Mouse (Mus musculus) hindbrain, embryonic 11.5 days (tissue): ENCODE measurements around the gene Gm6020. TPM values are rescaled to one million over a fixed set of nuclear protein-coding genes. Genes with fewer than 3 reads are reported as not detected.
"Not testable (repeated sequence)": the region's sequence is repeated elsewhere in the genome, so short reads cannot be mapped to it uniquely, and the experiment has no call there.

Source experiments
- ATAC-seq: fragments of 200-750 bp; cut with Nextera tagmentation; 2 replicates; pipeline ENCODE4 v1.8.0; 2017; ENCODE audit warnings: mild to moderate bottlenecking, moderate TSS enrichment, moderate library complexity; ENCODE audit not compliant: low FRiP score
- DNase-seq: peaks from one replicate; pipeline ENCODE4 v3.0.0-alpha.2; 2015; ENCODE audit warnings: low spot score
- H3K27ac ChIP-seq: fragments of 300-500 bp; sonication (generic); 2 replicates; pipeline ENCODE4 v1.5.1; 2014; ENCODE audit warnings: mild to moderate bottlenecking, low read depth, low read length
- H3K27me3 ChIP-seq: fragments of 300-500 bp; sonication (generic); 2 replicates; pipeline ENCODE4 v1.6.1; 2014; ENCODE audit warnings: mild to moderate bottlenecking, low read length, moderate library complexity, mixed read lengths; ENCODE audit not compliant: control insufficient read depth, insufficient read depth
- H3K36me3 ChIP-seq: fragments of 300-500 bp; sonication (generic); 2 replicates; pipeline ENCODE4 v1.6.1; 2014; ENCODE audit warnings: mild to moderate bottlenecking, low read length, moderate library complexity, mixed read lengths; ENCODE audit not compliant: control insufficient read depth, insufficient read depth
- H3K4me1 ChIP-seq: fragments of 300-500 bp; sonication (generic); replicated peaks from 2 replicates; pipeline ENCODE4 v1.6.1; 2014; ENCODE audit warnings: low read length, mixed read lengths; ENCODE audit not compliant: control insufficient read depth, insufficient read depth
- H3K4me2 ChIP-seq: fragments of 300-500 bp; sonication (generic); replicated peaks from 2 replicates; pipeline ENCODE4 v1.6.1; 2014; ENCODE audit warnings: mild to moderate bottlenecking, low read depth, low read length
- H3K4me3 ChIP-seq: fragments of 300-500 bp; sonication (generic); 2 replicates; pipeline ENCODE4 v1.5.1; 2014; ENCODE audit warnings: low read depth, low read length
- H3K9ac ChIP-seq: fragments of 300-500 bp; sonication (generic); 2 replicates; pipeline ENCODE4 v1.6.1; 2014; ENCODE audit warnings: low read depth, low read length
- H3K9me3 ChIP-seq: fragments of 300-500 bp; sonication (generic); 2 replicates; pipeline ENCODE4 v1.6.1; 2016; ENCODE audit warnings: low read length; ENCODE audit not compliant: control insufficient read depth
- WGBS: fragments of 180-500 bp; shearing (Covaris S2); extraction: QIAGEN DNeasy Blood & Tissue Kit; methylation state at CpG from one replicate; pipeline ENCODE4 v1.1.7; 2014; 5-methylcytosine and 5-hydroxymethylcytosine counted together
- polyA plus RNA-seq: library from polyadenylated mRNA; unstranded; fragments of >200 nt; fragmentation: Nextera tagmentation; extraction: Ambion mirVana; gene quantifications from 2 replicates; pipeline ENCODE4 v1.2.1, GENCODE M21; 2014

The Gm6020 gene
- polyA plus RNA-seq, result not detected in 2 replicates

DNA sequence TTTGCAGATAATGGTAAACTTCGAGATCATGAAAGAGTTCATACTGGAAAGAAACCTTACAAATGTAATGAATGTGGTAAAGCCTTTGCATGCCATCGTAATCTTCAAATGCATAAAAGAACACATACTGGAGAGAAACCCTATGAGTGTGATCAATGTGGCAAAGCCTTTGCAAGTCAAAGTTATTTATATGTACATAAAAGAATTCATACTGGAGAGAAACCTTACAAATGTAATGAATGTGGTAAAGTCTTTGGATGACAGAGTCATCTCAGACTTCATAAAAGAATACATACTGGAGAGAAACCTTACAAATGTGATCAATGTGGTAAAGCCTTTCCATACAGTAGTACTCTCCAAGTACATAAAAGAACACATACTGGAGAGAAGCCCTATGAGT is at the start of gene Gm6020:
Gene Gm6020, plus strand, starts transcription at position 301 of the 400 bp plus-strand sequence.
- 81% methylated on average over 2 of the region's 2 CpGs for WGBS
- ATAC-seq, H3K9ac ChIP-seq: not testable (repeated sequence)

DNA sequence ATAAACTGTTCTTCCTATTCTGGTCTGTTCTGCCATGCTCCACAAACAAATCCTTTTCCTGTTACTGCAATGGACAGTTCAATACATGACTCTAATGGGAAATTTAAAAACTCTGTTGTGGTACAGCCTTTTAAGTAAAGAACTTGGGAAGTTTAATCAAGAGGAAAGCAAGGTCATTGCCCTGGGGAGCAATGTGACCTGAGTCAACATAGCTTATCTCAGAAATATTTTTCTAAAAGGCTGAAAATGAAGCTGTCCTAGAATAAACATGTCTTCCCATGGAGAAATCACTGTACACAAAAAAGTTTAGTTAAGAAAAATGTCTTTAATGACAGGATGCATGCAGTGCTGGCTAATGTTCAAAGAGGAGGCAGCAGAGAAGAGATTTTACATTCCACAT is 45.0 kb upstream of the Gm6020 start:
- H3K9me3 ChIP-seq, result no peaks in the 10 kb centered on the region

More for the DNA sequence above, at the start of gene Gm6020:
- H3K4me1 ChIP-seq, H3K36me3 ChIP-seq, H3K27ac ChIP-seq, H3K9me3 ChIP-seq, H3K4me2 ChIP-seq, H3K27me3 ChIP-seq, H3K4me3 ChIP-seq, DNase-seq: not testable (repeated sequence)

DNA sequence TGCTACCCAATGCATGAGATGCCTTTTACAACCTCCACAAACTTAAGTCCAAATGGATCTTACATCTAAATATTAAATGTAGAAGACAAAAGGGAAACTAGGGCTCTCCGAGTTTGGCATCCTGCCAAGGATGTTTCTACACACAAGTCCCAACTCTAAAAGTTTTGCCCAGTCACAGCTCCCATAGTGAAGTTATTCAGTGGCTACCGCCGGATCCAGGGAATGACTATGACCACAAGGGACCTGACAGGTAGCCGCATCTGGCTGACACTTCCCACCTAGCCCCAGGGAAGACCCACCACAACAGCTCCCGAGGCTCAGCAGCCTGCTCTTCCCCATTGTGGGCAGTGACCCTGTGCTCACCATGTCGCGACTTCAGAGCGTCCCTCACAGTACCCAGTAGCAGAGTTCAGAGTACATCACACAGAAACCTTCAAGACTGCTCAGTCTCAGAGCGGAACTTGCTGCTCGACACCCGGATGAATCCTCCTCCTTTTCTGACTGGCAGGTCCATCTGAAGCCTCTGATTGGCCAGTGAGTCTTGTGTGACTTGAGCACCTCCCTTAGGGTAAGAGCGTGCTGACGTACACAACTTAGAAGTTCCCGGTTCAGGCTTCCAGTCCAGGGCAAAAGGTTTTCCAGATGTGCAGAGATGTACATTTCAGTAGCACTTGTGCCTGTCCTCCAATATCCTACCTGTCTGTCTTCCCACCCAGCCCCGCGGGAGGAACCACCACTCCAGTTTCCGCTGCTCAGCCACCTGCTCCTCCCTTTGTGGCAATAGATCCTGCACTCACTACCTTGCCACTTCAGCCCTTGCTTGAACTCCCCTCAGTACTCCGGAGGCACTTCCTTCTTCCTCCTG is 43.1 kb upstream of the Gm6020 start, which contains the start of gene Zfp950:
Gene Zfp950, minus strand, starts transcription at position 499 of the 865 bp plus-strand sequence.
- Histone ChIP-seq H3K36me3 (no peaks in the 10 kb centered on the region), H3K4me2 (peak within 1 kb of the TSS; percentile 48), H3K4me1 (no peaks in the 10 kb centered on the region), H3K4me3 (peak within 1 kb of the TSS; percentile 65), H3K9ac (peak within 1 kb of the TSS; percentile 54), H3K9me3 (no peaks in the 10 kb centered on the region), H3K27me3 (no peaks in the 10 kb centered on the region), H3K27ac (no peak within 1 kb of the TSS)
- ATAC-seq (peak; percentile 100), DNase-seq (peak; percentile 78)
- WGBS, result 1% methylated on average over 18 of the region's 18 CpGs

More for the DNA sequence above, 45.0 kb upstream of the Gm6020 start:
- Histone ChIP-seq H3K27ac (no peak overlapping the region), H3K4me2 (no peak overlapping the region), H3K36me3 (no peaks in the 10 kb centered on the region), H3K9ac (no peak overlapping the region), H3K27me3 (no peaks in the 10 kb centered on the region), H3K4me1 (no peaks in the 10 kb centered on the region), H3K4me3 (no peak overlapping the region)
- ATAC-seq, result no peak
- DNase-seq, result no peak

DNA sequence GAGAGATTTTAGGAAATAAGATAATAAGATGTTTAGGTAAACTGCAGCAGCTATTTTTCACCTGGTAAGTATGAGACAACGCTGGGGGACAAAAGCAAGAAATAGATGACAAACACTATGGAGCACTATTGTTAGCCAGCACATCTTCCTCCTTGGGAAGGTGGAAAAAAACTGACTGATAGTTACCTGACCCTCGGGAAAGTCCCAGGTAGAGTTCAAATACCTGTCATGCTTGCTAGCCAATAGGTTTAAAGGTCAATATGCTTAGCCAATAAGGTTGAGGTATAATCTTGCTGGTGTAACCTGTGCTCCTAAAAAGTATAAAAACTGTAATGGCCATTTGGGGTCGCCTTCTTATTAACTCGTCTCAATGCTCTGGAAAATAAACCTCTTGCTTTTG is 42.4 kb upstream of the Gm6020 start:
- DNase-seq, result no peak
- peak overlapping the region; percentile 65; the same call in 1 of the 2 replicates for H3K4me3 ChIP-seq
- peak overlapping the region; percentile 54 for H3K9ac ChIP-seq
- H3K9me3 ChIP-seq, result no peaks in the 10 kb centered on the region
- no peaks in the 10 kb centered on the region for H3K27me3 ChIP-seq
- H3K4me1 ChIP-seq, result no peaks in the 10 kb centered on the region
- H3K27ac ChIP-seq, result no peak overlapping the region
- ATAC-seq, result no peak
- 26% methylated on average over 4 of the region's 4 CpGs for WGBS
- H3K4me2 ChIP-seq, result peak overlapping the region; percentile 48
- no peaks in the 10 kb centered on the region for H3K36me3 ChIP-seq

DNA sequence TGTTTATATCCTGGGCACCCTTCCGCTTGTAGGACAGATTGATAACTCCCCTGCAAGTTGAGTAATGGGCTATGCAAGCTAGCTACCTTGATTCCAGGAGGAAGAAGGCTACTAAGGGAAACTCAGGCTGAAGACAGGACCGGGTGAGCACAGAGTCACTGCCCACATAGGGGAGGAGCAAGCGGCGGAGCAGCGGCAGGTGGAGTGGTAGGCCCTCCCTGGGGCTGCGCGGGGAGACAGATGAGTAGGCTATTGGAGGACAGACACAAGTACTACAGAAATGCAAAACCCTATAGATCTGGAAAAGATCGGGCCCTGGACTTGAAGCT is 32.4 kb upstream of the Gm6020 start:
- H3K9ac ChIP-seq, result no peak overlapping the region
- DNase-seq, result peak; percentile 31
- no peak overlapping the region for H3K27ac ChIP-seq
- no peaks in the 10 kb centered on the region for H3K9me3 ChIP-seq
- no peaks in the 10 kb centered on the region for H3K4me1 ChIP-seq
- no peaks in the 10 kb centered on the region for H3K36me3 ChIP-seq
- peak overlapping the region; percentile 55 for H3K4me2 ChIP-seq
- H3K4me3 ChIP-seq, result peak overlapping the region; percentile 30
- H3K27me3 ChIP-seq, result no peaks in the 10 kb centered on the region
- 6% methylated on average over 8 of the region's 8 CpGs for WGBS
- ATAC-seq, result peak; percentile 35; the same call in 1 of the 2 replicates

DNA sequence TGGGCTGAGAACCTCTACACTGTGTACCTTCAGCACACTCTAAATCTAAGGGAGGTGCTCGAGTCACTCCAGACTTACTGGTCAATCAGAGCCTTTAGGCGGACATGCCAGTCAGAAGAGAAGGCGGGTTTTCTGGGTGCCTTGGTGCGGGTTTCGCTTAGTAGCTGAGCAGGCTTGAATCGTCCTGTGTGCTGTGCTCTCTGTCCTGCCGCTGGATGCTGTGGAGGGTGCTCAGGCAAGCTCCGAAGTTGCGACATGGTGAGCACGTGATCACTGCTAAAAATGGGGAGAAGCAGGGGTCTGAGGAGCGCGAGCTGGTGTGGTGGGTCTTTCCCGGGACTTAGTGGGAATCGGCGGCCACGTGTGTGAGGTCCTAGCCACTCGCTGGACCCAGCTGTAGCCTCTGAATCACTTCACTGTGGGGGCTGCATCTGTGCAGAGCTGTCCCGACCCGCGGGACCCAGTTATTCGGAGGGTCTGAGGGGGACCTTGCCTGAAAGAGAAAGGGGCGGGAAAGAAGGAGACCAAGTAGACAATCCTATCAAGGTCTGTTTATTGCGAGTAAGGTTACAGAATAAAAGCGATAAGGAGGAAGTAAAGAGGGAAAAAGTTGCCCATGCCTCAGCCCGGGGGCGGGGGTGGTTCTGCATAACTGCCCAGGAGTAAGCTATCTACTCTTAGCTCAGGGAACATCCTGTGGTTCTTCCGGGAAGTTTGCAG is 31.8 kb upstream of the Gm6020 start:
- Histone ChIP-seq H3K9ac (peak overlapping the region; percentile 44; the same call in 1 of the 2 replicates), H3K4me3 (peak overlapping the region; percentile 30), H3K9me3 (no peaks in the 10 kb centered on the region), H3K36me3 (no peaks in the 10 kb centered on the region), H3K27me3 (no peaks in the 10 kb centered on the region), H3K27ac (no peak overlapping the region), H3K4me2 (peak overlapping the region; percentile 55), H3K4me1 (no peaks in the 10 kb centered on the region)
- WGBS, result 8% methylated on average over 27 of the region's 27 CpGs
- peak; percentile 47 for ATAC-seq
- peak; percentile 41 for DNase-seq

DNA sequence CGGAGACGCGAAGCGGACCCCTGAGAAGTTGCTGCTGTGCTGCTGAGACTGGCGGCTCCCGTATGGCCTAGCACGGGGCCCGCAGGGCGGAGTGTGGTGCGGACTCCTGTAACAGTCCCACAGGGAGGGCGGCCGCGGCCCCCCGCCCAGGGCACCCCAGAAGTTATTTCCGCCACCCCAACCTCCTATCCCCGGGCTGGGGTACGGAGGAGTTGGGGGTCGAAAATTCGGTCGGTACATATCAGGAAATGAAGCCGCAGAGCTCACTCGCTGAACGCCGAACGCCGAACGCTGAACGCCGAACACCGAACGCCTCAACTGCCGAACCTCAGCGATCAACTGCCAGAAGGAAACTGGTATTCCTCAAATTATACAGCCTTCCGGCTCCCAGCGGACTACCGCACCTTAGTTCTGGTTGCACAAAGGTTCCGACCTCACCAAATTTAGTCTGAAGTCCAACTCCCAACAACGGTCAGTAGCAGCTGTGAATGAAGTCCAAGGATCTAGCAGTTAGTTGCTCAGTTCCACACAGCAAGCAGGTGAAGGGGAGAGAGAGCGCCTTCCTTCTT is 7.8 kb upstream of the Gm6020 start, which contains the start of gene Gm7102:
Gene Gm7102, minus strand, starts transcription at position 554 of the 569 bp plus-strand sequence.
- H3K27me3 ChIP-seq, result no peaks in the 10 kb centered on the region
- ATAC-seq (no peak), DNase-seq (peak; percentile 23)
- WGBS, result 28% methylated on average over 39 of the region's 39 CpGs
- no peaks in the 10 kb centered on the region for H3K9me3 ChIP-seq
- H3K36me3 ChIP-seq, result no peaks in the 10 kb centered on the region
- peak within 1 kb of the TSS; percentile 27; the same call in 1 of the 2 replicates for H3K9ac ChIP-seq
- H3K4me1 ChIP-seq, result no peaks in the 10 kb centered on the region
- H3K4me2 ChIP-seq, result peak within 1 kb of the TSS; percentile 34
- peak within 1 kb of the TSS; percentile 21; the same call in 1 of the 2 replicates for H3K4me3 ChIP-seq
- H3K27ac ChIP-seq, result no peak within 1 kb of the TSS

DNA sequence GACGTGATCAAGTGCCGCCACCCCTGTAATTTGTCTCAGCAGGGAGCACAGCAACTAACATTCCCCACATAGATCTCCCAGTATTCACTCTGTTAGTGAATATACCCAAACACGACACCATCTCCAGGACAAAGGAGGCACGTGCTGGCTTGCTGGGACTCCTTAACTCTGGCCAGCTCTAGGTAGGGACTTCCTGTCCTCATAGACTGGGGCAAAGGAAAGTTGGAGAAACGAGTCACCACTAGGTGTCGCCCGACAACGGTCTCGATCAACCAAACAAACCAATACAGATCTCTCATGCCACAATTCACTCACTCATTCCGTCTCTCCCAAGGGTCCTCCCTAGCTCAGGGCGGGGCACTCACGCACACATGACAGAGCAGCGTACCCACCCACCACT is 15.6 kb downstream of the Gm6020 start:
- 13% methylated on average over 13 of the region's 13 CpGs for WGBS
- no peaks in the 10 kb centered on the region for H3K36me3 ChIP-seq
- H3K27me3 ChIP-seq, result no peaks in the 10 kb centered on the region
- H3K4me2 ChIP-seq, result no peak overlapping the region
- no peak overlapping the region for H3K27ac ChIP-seq
- H3K9ac ChIP-seq, result no peak overlapping the region
- H3K4me3 ChIP-seq, result no peak overlapping the region
- ATAC-seq (no peak), DNase-seq (peak; percentile 91)
- no peaks in the 10 kb centered on the region for H3K4me1 ChIP-seq
- H3K9me3 ChIP-seq, result no peaks in the 10 kb centered on the region
